Comparison of ENCODE assay signal across 9 mouse cellular contexts in genomic region chr15:12479326-12479725, GRCm38 (mm10).
DNase-seq lines count a peak whose midpoint lies in the region; ATAC-seq lines count a peak whose summit lies in the region.
"Had no signal": no experiment of that assay in that cellular context is flagged by ENCODE, and none has a peak within 500 bp of the region (broad histone marks: within the 10 kb centered on the region; RNA-seq: fewer than 3 reads in every experiment).

No protein-coding gene starts in this region.

- no peak overlapping the region for H3K9ac ChIP-seq in liver, embryonic 12.5 days
- H3K9ac ChIP-seq in liver, embryonic 16.5 days (ENCODE audit: low read depth, low read length) = no peak overlapping the region

- no peaks in the 10 kb centered on the region for H3K36me3 ChIP-seq in liver, embryonic 12.5 days
- no peaks in the 10 kb centered on the region for H3K36me3 ChIP-seq in liver, embryonic 16.5 days (ENCODE audit: control insufficient read depth, insufficient read depth)

- peaks cover 6% of the 10 kb centered on the region; the same call in 1 of the 2 replicates for H3K4me1 ChIP-seq in liver, embryonic 12.5 days
- H3K4me1 ChIP-seq in liver, embryonic 16.5 days (ENCODE audit: control insufficient read depth, low read depth, low read length) = no peaks in the 10 kb centered on the region

- ATAC-seq in liver, embryonic 12.5 days = no peak
- 0 out of 2 replicates have a peak, but pooled peaks have one; percentile 43 for ATAC-seq in liver, embryonic 16.5 days (ENCODE audit: low read depth)

- H3K9me3 ChIP-seq in liver, embryonic 12.5 days (replicated peaks) = no peaks in the 10 kb centered on the region
- no peaks in the 10 kb centered on the region for H3K9me3 ChIP-seq in liver, embryonic 16.5 days (replicated peaks; ENCODE audit: control insufficient read depth, low read length)

- no peak overlapping the region for H3K27ac ChIP-seq in liver, embryonic 12.5 days
- H3K27ac ChIP-seq in liver, embryonic 16.5 days (ENCODE audit: low read length) = no peak overlapping the region

- DNase-seq in adrenal gland, adult 2 months = peak; percentile 22
- no peak for DNase-seq in adrenal gland, postnatal 25 days
- peak; percentile 14 for DNase-seq in liver
- peak; percentile 45 for DNase-seq in embryo, embryonic 10.5 days (ENCODE audit: low spot score)
- no peak for DNase-seq in right cerebral cortex, postnatal 14 days
- no peak for DNase-seq in layer of hippocampus, postnatal 14 days (ENCODE audit: low spot score in 2 of 2)

- no peak overlapping the region for H3K4me3 ChIP-seq in liver, embryonic 12.5 days
- H3K4me3 ChIP-seq in liver, embryonic 16.5 days (ENCODE audit: low read depth, low read length) = no peak overlapping the region
- H3K4me3 ChIP-seq: megakaryocyte, embryonic 14.5 days had no signal

- WGBS in liver, embryonic 12.5 days (ENCODE audit: insufficient replicate concordance) = 39% methylated on average over 5 of the region's 5 CpGs
- WGBS in liver, embryonic 16.5 days (ENCODE audit: insufficient replicate concordance) = 23% methylated on average over 5 of the region's 5 CpGs

- no peak overlapping the region for H3K4me2 ChIP-seq in liver, embryonic 12.5 days
- H3K4me2 ChIP-seq in liver, embryonic 16.5 days (ENCODE audit: low read depth, low read length) = no peak overlapping the region

- no peaks in the 10 kb centered on the region for H3K27me3 ChIP-seq in liver, embryonic 12.5 days (replicated peaks)
- no peaks in the 10 kb centered on the region for H3K27me3 ChIP-seq in liver, embryonic 16.5 days (ENCODE audit: control insufficient read depth, insufficient read depth, low read depth, low read length)

Comparison
In these comparisons a context has a peak if more than half of its experiments do, and no peak if none do; other contexts are left out.
1. DNase-seq: peak in adrenal gland, adult 2 months (single experiment), liver (single experiment) and embryo, embryonic 10.5 days (single experiment); none in adrenal gland, postnatal 25 days (single experiment), right cerebral cortex, postnatal 14 days (single experiment) and layer of hippocampus, postnatal 14 days (0 of 2).